Mouse (Mus musculus): ENCODE results near the gene Coro2a. TPM values are rescaled to one million over a fixed set of nuclear protein-coding genes. Genes with fewer than 3 reads are reported as not detected.
"Not testable (repeated sequence)": the region's sequence is repeated elsewhere in the genome, so short reads cannot be mapped to it uniquely, and the experiment has no call there.

The Coro2a gene
- polyA plus RNA-seq, 1 experiment from 2014 or later: 2.7 TPM

- Histone ChIP-seq H3K27me3 (peaks cover 17% of the 10 kb centered on the region), H3K4me1 (no peaks in the 10 kb centered on the region), H3K4me2 (no peak overlapping the region), H3K36me3 (no peaks in the 10 kb centered on the region), H3K9ac (no peak overlapping the region), H3K9me3 (no peaks in the 10 kb centered on the region), H3K4me3 (no peak overlapping the region), H3K27ac (no peak overlapping the region)
- WGBS: 81% methylated on average over 5 of the region's 5 CpGs
- no peak for ATAC-seq (ENCODE audit: insufficient number of reproducible peaks, insufficient read depth, low FRiP score, low TSS enrichment, low read depth)
Observed at GRCm38 (mm10) chr4:46594131-46594530, 7.9 kb downstream of the Coro2a start.

DNA sequence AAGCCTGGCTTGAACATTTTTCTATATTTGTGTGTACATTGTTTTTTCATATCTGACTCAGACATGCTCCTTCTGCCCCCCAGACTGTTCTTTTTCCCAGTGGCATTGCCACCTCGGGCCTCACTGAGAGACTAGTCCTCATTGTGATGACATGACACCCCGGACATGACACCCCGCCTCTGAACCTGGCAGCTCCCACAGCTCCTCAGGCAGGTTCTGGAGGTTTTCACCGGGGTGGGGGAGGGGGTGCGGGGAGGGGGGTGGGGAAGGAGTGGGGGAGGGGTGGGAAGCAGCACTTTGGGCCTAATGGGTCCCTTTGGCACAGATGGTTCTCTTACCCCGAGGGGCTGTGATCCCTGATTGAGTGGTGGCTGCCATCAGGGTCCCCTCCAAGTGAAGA is 8.5 kb downstream of the Coro2a start:
- Histone ChIP-seq H3K27me3 (peaks cover 13% of the 10 kb centered on the region), H3K4me1 (no peaks in the 10 kb centered on the region), H3K36me3 (no peaks in the 10 kb centered on the region), H3K9me3 (no peaks in the 10 kb centered on the region), H3K4me2 (no peak overlapping the region), H3K4me3 (no peak overlapping the region), H3K9ac (no peak overlapping the region), H3K27ac (no peak overlapping the region)
- WGBS: 40% methylated on average over 6 of the region's 6 CpGs
- no peak for ATAC-seq (ENCODE audit: insufficient number of reproducible peaks, insufficient read depth, low FRiP score, low TSS enrichment, low read depth)

DNA sequence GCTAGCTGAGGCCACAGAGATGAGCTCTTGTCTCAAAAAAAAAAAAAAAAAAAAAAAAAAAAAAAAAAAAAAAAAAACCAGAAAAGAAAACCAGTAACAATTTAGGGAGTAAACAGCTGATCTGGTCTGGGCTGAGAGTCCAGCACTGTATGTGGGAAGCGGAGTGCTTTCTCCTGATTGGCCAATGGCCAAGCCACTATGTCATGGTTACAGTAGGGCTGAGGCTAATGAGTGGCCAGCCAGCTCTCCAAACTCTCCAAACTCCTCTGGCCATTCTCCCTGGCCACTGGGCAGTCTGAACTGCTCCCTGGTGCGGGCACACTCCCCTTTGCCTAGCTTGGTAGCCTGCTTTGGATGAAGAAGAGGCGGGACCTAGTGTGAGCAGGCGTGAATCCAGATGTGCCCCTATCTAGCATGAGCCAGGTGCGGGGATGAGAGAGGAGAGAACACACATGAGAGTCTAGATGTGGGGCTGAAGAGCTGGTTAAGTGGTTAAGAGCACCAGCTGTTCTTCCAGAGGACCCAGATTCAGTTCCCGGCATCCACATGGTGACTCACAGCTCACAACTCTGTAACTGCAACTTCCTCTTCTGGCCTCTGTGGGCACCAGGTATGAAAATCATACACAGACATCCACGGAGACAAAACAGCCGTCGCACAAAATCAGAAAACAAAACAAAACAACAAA is 10.0 kb downstream of the Coro2a start:
- Histone ChIP-seq H3K4me1 (no peaks in the 10 kb centered on the region), H3K4me3 (no peak overlapping the region), H3K27me3 (no peaks in the 10 kb centered on the region), H3K9me3 (no peaks in the 10 kb centered on the region), H3K9ac (no peak overlapping the region), H3K36me3 (no peaks in the 10 kb centered on the region), H3K4me2 (no peak overlapping the region), H3K27ac (no peak overlapping the region)
- 87% methylated on average over 9 of the region's 9 CpGs for WGBS
- no peak for ATAC-seq (ENCODE audit: insufficient number of reproducible peaks, insufficient read depth, low FRiP score, low TSS enrichment, low read depth)

DNA sequence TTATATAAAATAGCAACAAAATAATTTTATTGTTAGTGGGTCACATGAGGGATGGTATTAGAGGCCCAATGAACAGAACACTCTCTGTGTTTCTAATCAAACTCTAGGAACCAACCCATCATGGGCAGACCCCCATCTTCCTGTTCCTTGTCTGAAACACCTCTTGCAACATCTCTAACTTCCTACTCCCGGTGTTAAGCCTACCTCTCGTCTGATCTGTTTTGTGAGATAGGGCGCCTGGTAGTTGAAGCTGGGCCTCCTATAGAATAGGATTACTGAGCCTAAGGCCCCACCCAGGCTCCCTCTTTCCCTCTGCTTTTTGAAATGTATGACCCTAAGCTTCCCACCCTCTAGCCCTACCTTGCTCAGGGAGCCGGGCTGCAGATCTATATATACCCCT is 11.2 kb downstream of the Coro2a start:
- Histone ChIP-seq H3K4me3 (no peak overlapping the region), H3K4me1 (0 out of 2 replicates have a peak, but pooled peaks cover 1% of the 10 kb centered on the region), H3K27ac (no peak overlapping the region), H3K9me3 (no peaks in the 10 kb centered on the region), H3K9ac (no peak overlapping the region), H3K27me3 (no peaks in the 10 kb centered on the region), H3K4me2 (no peak overlapping the region), H3K36me3 (no peaks in the 10 kb centered on the region)
- 72% methylated on average over 4 of the region's 4 CpGs for WGBS
- ATAC-seq (ENCODE audit: insufficient number of reproducible peaks, insufficient read depth, low FRiP score, low TSS enrichment, low read depth): no peak

DNA sequence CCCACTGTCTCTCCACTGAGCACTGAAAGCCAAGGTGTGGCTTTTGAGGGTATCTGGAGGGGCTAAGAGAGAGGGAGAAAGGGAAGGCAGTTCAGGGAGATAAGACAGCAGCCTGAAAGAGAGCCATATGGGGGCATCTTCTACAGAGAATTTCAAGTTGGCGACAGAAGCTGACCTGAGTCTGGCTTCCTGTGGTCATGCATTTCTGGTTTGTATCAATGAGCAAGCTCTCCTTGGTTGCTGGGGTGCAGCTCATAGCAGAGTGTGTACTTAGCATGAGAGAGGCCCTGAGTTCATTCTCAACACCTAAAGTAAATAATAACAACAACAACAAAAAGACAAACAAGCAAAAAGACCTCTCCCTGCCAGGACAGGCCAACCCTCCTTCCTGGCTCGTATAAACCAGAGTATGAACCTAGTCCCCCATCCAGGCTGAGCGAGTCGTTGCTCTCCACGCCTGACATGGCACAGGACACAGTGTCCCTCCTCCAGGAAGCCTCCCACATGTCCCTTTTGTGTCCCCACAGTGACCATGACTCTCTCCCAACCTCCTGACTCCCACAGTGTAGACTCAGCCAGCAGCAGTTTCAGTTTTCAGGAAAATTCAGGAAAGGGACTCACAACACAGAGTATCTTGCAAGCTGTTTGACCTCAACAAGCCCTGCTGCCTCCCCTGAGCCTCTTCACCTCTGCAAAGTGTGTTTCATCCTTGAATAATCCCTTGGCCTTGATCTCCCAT is 11.9 kb downstream of the Coro2a start:
- Histone ChIP-seq H3K4me3 (no peak overlapping the region), H3K36me3 (no peaks in the 10 kb centered on the region), H3K27me3 (no peaks in the 10 kb centered on the region), H3K9me3 (no peaks in the 10 kb centered on the region), H3K9ac (no peak overlapping the region), H3K4me2 (no peak overlapping the region), H3K27ac (no peak overlapping the region), H3K4me1 (0 out of 2 replicates have a peak, but pooled peaks cover 3% of the 10 kb centered on the region)
- ATAC-seq (ENCODE audit: insufficient number of reproducible peaks, insufficient read depth, low FRiP score, low TSS enrichment, low read depth): no peak
- WGBS: 77% methylated on average over 5 of the region's 5 CpGs

DNA sequence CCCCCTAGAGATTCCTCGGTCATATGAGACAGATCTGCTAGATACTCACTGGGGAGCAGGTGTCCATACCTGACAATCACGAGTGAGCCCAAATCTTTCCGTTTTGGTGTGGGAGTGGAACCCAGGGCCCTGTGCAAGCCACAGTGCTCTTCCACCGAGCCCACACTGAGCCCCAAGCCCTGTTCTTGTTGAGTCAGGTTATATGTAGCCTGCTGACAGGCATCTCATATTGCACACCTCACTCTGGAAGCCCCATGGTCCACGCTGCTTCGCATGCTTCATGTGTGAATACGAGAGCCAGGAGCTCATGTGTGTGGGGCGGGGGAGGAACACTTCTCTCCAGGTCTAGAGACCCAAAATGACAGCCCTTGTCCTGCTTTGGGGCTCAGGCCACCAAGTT is 12.9 kb downstream of the Coro2a start:
- H3K27me3 ChIP-seq: no peaks in the 10 kb centered on the region
- H3K9me3 ChIP-seq: no peaks in the 10 kb centered on the region
- no peak overlapping the region for H3K4me3 ChIP-seq
- H3K27ac ChIP-seq: no peak overlapping the region
- no peak overlapping the region for H3K4me2 ChIP-seq
- H3K9ac ChIP-seq: no peak overlapping the region
- no peak for ATAC-seq (ENCODE audit: insufficient number of reproducible peaks, insufficient read depth, low FRiP score, low TSS enrichment, low read depth)
- no peaks in the 10 kb centered on the region for H3K36me3 ChIP-seq
- 0 out of 2 replicates have a peak, but pooled peaks cover 3% of the 10 kb centered on the region for H3K4me1 ChIP-seq
- 71% methylated on average over 8 of the region's 8 CpGs for WGBS

DNA sequence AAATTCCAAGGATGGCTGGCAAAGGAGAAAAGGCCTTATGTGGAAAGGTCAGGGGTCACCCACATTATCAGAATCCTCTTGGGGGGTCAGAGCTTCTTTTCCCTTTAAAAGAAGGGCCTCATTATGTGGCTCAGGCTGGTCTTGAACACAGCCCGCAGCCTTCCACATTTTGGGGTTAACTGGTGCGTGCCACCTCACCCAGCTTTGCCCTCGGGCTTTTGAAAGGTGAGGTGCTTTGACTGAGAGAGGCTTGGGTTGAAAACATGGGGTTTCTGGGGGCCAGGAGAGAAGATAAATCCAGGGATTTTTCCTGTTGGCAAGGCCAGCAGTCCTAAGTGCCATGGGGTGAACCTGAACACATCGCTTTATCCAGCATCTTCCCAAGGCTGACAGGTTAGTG is 15.5 kb downstream of the Coro2a start:
- Histone ChIP-seq H3K4me3 (no peak overlapping the region), H3K4me2 (no peak overlapping the region), H3K9me3 (no peaks in the 10 kb centered on the region), H3K27ac (no peak overlapping the region), H3K27me3 (no peaks in the 10 kb centered on the region), H3K9ac (no peak overlapping the region), H3K4me1 (0 out of 2 replicates have a peak, but pooled peaks cover 3% of the 10 kb centered on the region), H3K36me3 (no peaks in the 10 kb centered on the region)
- no peak for ATAC-seq (ENCODE audit: insufficient number of reproducible peaks, insufficient read depth, low FRiP score, low TSS enrichment, low read depth)
- WGBS: 50% methylated on average over 4 of the region's 4 CpGs

DNA sequence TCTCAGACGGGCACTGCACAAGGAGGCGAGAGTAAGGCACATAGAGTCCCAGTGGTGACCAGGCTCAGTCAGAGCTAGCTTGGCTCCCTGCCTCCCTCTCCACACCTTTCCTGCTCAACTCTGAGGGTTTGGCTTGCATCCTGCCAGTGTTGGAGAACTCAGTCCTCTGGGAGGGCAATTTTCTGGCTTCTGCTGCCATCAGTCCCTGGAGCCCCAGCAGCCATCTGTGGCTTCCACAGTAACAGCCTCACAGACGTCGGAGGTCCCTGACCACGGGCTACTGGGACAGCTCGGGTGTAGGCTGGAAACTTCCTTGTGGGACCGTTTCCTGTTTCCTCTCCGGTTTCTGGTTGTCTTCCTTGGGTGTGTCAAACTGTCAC is 16.2 kb downstream of the Coro2a start:
- Histone ChIP-seq H3K9me3 (no peaks in the 10 kb centered on the region), H3K27me3 (no peaks in the 10 kb centered on the region), H3K4me2 (no peak overlapping the region), H3K4me1 (0 out of 2 replicates have a peak, but pooled peaks cover 3% of the 10 kb centered on the region), H3K4me3 (no peak overlapping the region), H3K36me3 (no peaks in the 10 kb centered on the region), H3K27ac (no peak overlapping the region), H3K9ac (0 out of 2 replicates have a peak overlapping the region, but pooled peaks have one; percentile 7)
- ATAC-seq (ENCODE audit: insufficient number of reproducible peaks, insufficient read depth, low FRiP score, low TSS enrichment, low read depth): no peak
- 48% methylated on average over 8 of the region's 8 CpGs for WGBS

DNA sequence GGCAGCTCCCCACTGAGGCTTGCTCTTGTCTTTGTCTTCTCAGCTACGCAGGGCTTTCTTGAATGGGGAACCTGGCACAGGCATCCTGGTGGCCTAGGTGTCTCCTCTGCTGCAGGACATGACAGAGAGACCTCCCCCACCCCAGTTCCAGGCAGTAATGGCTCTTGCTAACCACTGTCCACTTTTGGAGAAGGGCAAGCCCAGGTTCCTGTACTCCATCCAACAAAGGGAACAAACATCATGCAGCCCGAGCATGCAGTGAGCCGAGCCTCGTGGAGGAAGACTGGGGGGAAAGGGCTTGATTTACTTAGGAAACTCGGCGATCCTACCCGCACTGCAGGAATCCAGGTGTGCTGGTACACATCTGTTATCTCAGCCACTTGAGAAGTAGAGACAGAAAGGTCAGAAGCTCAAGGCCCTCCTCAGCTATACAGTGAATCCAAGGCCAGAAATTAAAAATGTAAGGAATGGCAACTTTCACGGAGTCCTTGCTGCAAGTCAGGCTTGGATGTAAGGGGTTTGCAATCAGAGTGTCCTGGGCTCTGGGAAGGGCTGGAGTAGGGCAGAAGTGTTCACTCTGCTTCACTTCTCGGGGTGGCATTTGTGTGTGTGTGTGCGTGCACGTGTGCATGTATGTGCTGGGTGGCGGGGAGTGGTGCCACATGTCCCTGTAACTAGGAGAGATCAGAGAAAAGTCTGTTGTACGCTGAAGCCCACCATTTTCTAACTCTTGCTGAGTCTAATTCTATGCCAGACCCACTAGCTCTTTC is 16.8 kb downstream of the Coro2a start:
- no peak for ATAC-seq (ENCODE audit: insufficient number of reproducible peaks, insufficient read depth, low FRiP score, low TSS enrichment, low read depth)
- Histone ChIP-seq H3K27ac (no peak overlapping the region), H3K36me3 (no peaks in the 10 kb centered on the region), H3K27me3 (no peaks in the 10 kb centered on the region), H3K4me1 (0 out of 2 replicates have a peak, but pooled peaks cover 3% of the 10 kb centered on the region), H3K4me2 (no peak overlapping the region), H3K4me3 (no peak overlapping the region), H3K9ac (0 out of 2 replicates have a peak overlapping the region, but pooled peaks have one; percentile 7), H3K9me3 (no peaks in the 10 kb centered on the region)
- 77% methylated on average over 13 of the region's 13 CpGs for WGBS

- ATAC-seq (ENCODE audit: insufficient number of reproducible peaks, insufficient read depth, low FRiP score, low TSS enrichment, low read depth); H3K27ac ChIP-seq; H3K4me2 ChIP-seq; H3K9me3 ChIP-seq; H3K36me3 ChIP-seq; H3K9ac ChIP-seq; H3K4me1 ChIP-seq; H3K27me3 ChIP-seq; H3K4me3 ChIP-seq: not testable (repeated sequence)
- WGBS: 78% methylated on average over 3 of the region's 3 CpGs
Observed at GRCm38 (mm10) chr4:46584536-46584935, 17.5 kb downstream of the Coro2a start.

- 87% methylated on average over 2 of the region's 6 CpGs for WGBS
- H3K9me3 ChIP-seq; H3K4me2 ChIP-seq; H3K4me3 ChIP-seq; H3K27ac ChIP-seq; H3K4me1 ChIP-seq; H3K36me3 ChIP-seq; ATAC-seq (ENCODE audit: insufficient number of reproducible peaks, insufficient read depth, low FRiP score, low TSS enrichment, low read depth); H3K27me3 ChIP-seq; H3K9ac ChIP-seq: not testable (repeated sequence)
Observed at GRCm38 (mm10) chr4:46584084-46584483, 17.9 kb downstream of the Coro2a start.

Measured in embryonic facial prominence, embryonic 13.5 days (tissue).